14 mouse cellular contexts compared by ENCODE assay signal in genomic region chr16:32797426-32797689, GRCm38 (mm10). TPM values are rescaled to one million over a fixed set of nuclear protein-coding genes. Genes with fewer than 3 reads are reported as not detected.
"Had no signal": no experiment of that assay in that cellular context is flagged by ENCODE, and none has a peak within 500 bp of the region (broad histone marks: within the 10 kb centered on the region; RNA-seq: fewer than 3 reads in every experiment).

Muc20 (minus strand) TSS chr16:32797435.

- H3K9ac ChIP-seq: hindbrain, embryonic 15.5 days; lung, embryonic 15.5 days; neural tube, embryonic 12.5 days had no signal

- H3K4me2 ChIP-seq: hindbrain, embryonic 15.5 days; liver, embryonic 11.5 days; lung, embryonic 15.5 days; neural tube, embryonic 12.5 days had no signal

- H3K4me1 ChIP-seq: hindbrain, embryonic 15.5 days; midbrain, embryonic 10.5 days had no signal

- DNase-seq: midbrain, embryonic 14.5 days; thymus, postnatal 14 days had no signal

- H3K4me3 ChIP-seq: hindbrain, embryonic 15.5 days; lung, embryonic 15.5 days; midbrain, embryonic 10.5 days; neural tube, embryonic 12.5 days had no signal

- H3K27ac ChIP-seq: hindbrain, embryonic 15.5 days; lung, embryonic 15.5 days; midbrain, embryonic 10.5 days; neural tube, embryonic 12.5 days; stomach, postnatal 0 days had no signal

- H3K9me3 ChIP-seq: hindbrain, embryonic 15.5 days; lung, embryonic 15.5 days; midbrain, embryonic 10.5 days; neural tube, embryonic 12.5 days had no signal

- H3K27me3 ChIP-seq: hindbrain, embryonic 15.5 days; lung, embryonic 15.5 days; neural tube, embryonic 12.5 days had no signal

- H3K36me3 ChIP-seq: hindbrain, embryonic 15.5 days; lung, embryonic 15.5 days; midbrain, embryonic 10.5 days; neural tube, embryonic 12.5 days had no signal

RNA-seq across cellular contexts. Expression of gene Muc20, which starts in this region (rescaled TPM):
- total RNA-seq: layer of hippocampus, postnatal 14 days; left cerebral cortex, adult 18-20 months; left cerebral cortex, postnatal 10 days; left cerebral cortex, postnatal 4 days had no signal
- polyA plus RNA-seq: large intestine, adult 2 months; liver, embryonic 11.5 days; liver, embryonic 16.5 days; midbrain, embryonic 10.5 days; midbrain, embryonic 14.5 days; neural tube, embryonic 12.5 days had no signal
